Mouse (Mus musculus): Measurements from ENCODE around the gene BC037034. TPM values are rescaled to one million over a fixed set of nuclear protein-coding genes. Genes with fewer than 3 reads are reported as not detected.

BC037034 gene
- total and polyA plus RNA-seq, 3 experiments: 3.7 to 15.2 (median 4.0) TPM

DNA sequence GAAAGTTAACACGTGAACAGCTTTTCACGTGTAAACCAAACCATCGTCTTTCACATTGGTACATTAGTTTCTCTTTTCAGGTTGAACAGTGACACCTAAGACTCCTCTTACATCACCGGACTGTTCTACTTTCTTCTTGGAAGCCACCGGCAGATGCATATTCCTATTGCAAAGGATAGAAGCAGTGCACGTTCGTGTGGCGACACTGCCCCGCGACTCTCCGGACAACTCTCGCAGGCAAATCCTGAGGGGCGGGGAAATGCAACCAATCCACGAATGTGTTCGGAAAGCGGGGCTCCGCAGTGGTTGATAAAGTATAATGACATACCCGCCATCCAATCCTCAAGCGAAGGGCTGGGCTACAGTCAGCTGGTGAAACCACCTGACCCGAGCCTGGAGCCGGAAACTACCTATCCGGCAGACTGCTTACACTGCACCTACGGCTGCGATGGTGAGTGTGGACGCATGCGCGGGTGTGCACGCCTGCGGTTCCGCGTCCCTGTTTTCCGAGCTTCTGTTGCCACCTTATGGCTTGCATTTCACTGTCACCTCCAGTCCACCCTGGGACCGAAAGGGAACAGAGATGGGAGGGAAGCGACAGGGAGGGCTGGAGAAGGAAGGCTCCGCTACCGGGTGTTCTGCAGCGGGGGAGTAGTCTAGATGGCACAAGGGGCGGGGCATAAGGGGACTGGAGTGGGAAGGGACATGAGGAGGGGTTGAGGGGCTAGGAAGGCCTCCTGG is 8.3 kb downstream of the BC037034 start, which contains the start of gene Lamtor4:
Gene Lamtor4 (plus strand): TSS at position 130 of the 741 bp plus-strand sequence.
- Histone ChIP-seq H3K4me1 (ENCODE audit: control insufficient read depth, insufficient read depth, low read length) (peaks cover 3% of the 10 kb centered on the region; the same call in 1 of the 2 replicates), H3K27ac (peak within 1 kb of the TSS; percentile 83), H3K27me3 (ENCODE audit: control insufficient read depth, insufficient read depth, low read length) (no peaks in the 10 kb centered on the region), H3K79me2 (replicated peaks; ENCODE audit: control insufficient read depth, insufficient read depth, low read length) (no peaks in the 10 kb centered on the region), H3K9ac (ENCODE audit: low read depth, low read length) (peak within 1 kb of the TSS; percentile 61), H3K36me3 (ENCODE audit: control insufficient read depth, insufficient read depth, low read length) (no peaks in the 10 kb centered on the region), H3K4me3 (peak within 1 kb of the TSS; percentile 65)
- peak; percentile 98 for TF ChIP-seq POLR2A (IDR thresholded peaks at IDR 0.05; ENCODE audit: insufficient read depth, low read depth, low read length)
- no peak for TF ChIP-seq CTCF (IDR thresholded peaks at IDR 0.05)
- TF ChIP-seq EP300 (IDR thresholded peaks at IDR 0.05; ENCODE audit: insufficient read depth, low read depth, low read length): no peak
- DNase-seq: peak; percentile 88 to 95
- intact Hi-C loops (cut with DNase I): loop anchor here (5.0 kb wide), 1 partner anchor 63 kb away; the partner anchor contains the start of gene Mblac1
- WGBS: under 1% methylated on average over 38 of the region's 38 CpGs

DNA sequence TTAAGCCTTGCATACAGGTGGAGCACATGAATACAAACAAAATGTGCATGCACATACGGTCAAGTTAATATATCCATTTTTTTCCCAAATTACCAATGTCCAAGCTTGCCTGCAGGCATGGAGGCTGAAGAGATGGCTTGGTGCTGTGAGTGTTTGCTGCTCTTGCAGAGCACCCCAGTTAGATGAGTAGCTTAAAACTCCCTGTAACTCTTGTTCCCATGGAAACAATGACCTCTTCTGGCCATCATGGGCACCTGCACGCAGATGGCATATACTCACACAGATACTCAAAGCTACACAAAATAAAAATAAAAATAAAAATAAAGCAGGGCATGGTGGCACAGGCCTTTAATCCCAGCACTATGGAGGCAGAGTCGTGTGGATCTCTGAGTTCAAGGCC is 10.8 kb downstream of the BC037034 start:
- Histone ChIP-seq H3K9ac (ENCODE audit: low read depth, low read length) (no peak overlapping the region), H3K27ac (no peak overlapping the region), H3K36me3 (ENCODE audit: control insufficient read depth, insufficient read depth, low read length) (no peaks in the 10 kb centered on the region), H3K27me3 (ENCODE audit: control insufficient read depth, insufficient read depth, low read length) (no peaks in the 10 kb centered on the region), H3K4me1 (ENCODE audit: control insufficient read depth, insufficient read depth, low read length) (peaks cover 3% of the 10 kb centered on the region; the same call in 1 of the 2 replicates), H3K4me3 (no peak overlapping the region), H3K79me2 (replicated peaks; ENCODE audit: control insufficient read depth, insufficient read depth, low read length) (no peaks in the 10 kb centered on the region)
- intact Hi-C loops (cut with DNase I): no loop called here
- DNase-seq: no peak
- TF ChIP-seq EP300 (IDR thresholded peaks at IDR 0.05; ENCODE audit: insufficient read depth, low read depth, low read length) (no peak), POLR2A (IDR thresholded peaks at IDR 0.05; ENCODE audit: insufficient read depth, low read depth, low read length) (no peak), CTCF (IDR thresholded peaks at IDR 0.05) (no peak)
- WGBS: 89% methylated on average over 3 of the region's 3 CpGs

- H3K4me1 ChIP-seq (ENCODE audit: control insufficient read depth, insufficient read depth, low read length): peaks cover under 1% of the 10 kb centered on the region; the same call in 1 of the 2 replicates
- intact Hi-C loops (cut with DNase I): no loop called here
- no peak overlapping the region for H3K9ac ChIP-seq (ENCODE audit: low read depth, low read length)
- H3K79me2 ChIP-seq (replicated peaks; ENCODE audit: control insufficient read depth, insufficient read depth, low read length): no peaks in the 10 kb centered on the region
- no peaks in the 10 kb centered on the region for H3K27me3 ChIP-seq (ENCODE audit: control insufficient read depth, insufficient read depth, low read length)
- DNase-seq: no peak
- no peak overlapping the region for H3K27ac ChIP-seq
- TF ChIP-seq POLR2A (IDR thresholded peaks at IDR 0.05; ENCODE audit: insufficient read depth, low read depth, low read length): no peak
- no peak for TF ChIP-seq CTCF (IDR thresholded peaks at IDR 0.05)
- TF ChIP-seq EP300 (IDR thresholded peaks at IDR 0.05; ENCODE audit: insufficient read depth, low read depth, low read length): no peak
- no peak overlapping the region for H3K4me3 ChIP-seq
- H3K36me3 ChIP-seq (ENCODE audit: control insufficient read depth, insufficient read depth, low read length): no peaks in the 10 kb centered on the region
- WGBS: 82% methylated on average over 12 of the region's 12 CpGs
Measured at GRCm38 (mm10) chr5:138251144-138251543, 12.7 kb downstream of the BC037034 start.

DNA sequence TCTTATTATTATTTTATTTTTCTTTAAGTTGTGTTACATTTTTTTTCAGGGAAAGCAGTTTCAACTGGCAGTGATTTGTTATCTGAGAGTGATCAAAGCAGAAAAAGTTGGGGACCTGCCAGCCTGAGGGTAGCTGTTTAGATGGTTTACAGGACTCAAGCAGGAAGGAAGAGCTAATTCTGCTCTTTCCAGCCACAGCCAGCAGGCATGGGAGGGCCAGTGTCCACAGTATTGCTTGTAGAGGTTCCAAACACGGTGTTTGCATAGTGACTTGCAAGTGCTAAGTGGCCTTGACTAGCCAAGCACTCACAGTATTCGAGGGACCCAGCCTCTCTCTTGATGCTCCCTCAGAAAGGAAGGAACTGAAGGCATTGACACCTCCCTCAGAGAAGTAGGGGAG is 22.3 kb downstream of the BC037034 start:
- no peak for DNase-seq
- WGBS: 22% methylated on average over 2 of the region's 2 CpGs
- no peaks in the 10 kb centered on the region for H3K79me2 ChIP-seq (replicated peaks; ENCODE audit: control insufficient read depth, insufficient read depth, low read length)
- TF ChIP-seq POLR2A (IDR thresholded peaks at IDR 0.05; ENCODE audit: insufficient read depth, low read depth, low read length) (no peak), EP300 (IDR thresholded peaks at IDR 0.05; ENCODE audit: insufficient read depth, low read depth, low read length) (no peak), CTCF (IDR thresholded peaks at IDR 0.05) (no peak)
- H3K9ac ChIP-seq (ENCODE audit: low read depth, low read length): no peak overlapping the region
- no peak overlapping the region for H3K4me3 ChIP-seq
- no peaks in the 10 kb centered on the region for H3K36me3 ChIP-seq (ENCODE audit: control insufficient read depth, insufficient read depth, low read length)
- no peak overlapping the region for H3K27ac ChIP-seq
- intact Hi-C loops (cut with DNase I): no loop called here
- no peaks in the 10 kb centered on the region for H3K4me1 ChIP-seq (ENCODE audit: control insufficient read depth, insufficient read depth, low read length)
- no peaks in the 10 kb centered on the region for H3K27me3 ChIP-seq (ENCODE audit: control insufficient read depth, insufficient read depth, low read length)

DNA sequence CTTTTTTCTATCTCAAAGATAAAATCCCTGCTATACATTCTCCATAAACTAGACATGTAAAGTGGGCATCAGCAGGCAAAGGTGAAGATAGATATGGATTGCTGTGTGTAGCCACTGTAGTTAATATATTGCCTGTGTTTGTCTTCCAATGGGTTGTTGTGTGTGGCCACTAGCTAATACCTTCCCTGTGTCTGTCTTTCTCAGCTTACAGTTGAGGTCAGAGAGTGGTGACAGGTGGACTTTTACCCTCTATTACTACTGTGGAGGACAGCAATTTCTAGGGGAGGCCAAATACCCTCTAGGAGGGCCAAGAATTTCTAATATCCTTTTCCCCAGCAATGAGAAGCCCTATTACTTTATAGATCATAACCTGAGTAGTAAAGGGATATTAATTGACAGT is 29.6 kb downstream of the BC037034 start:
- intact Hi-C loops (cut with DNase I): no loop called here
- Histone ChIP-seq H3K4me1 (ENCODE audit: control insufficient read depth, insufficient read depth, low read length) (no peaks in the 10 kb centered on the region), H3K4me3 (no peak overlapping the region), H3K79me2 (replicated peaks; ENCODE audit: control insufficient read depth, insufficient read depth, low read length) (no peaks in the 10 kb centered on the region), H3K27me3 (ENCODE audit: control insufficient read depth, insufficient read depth, low read length) (no peaks in the 10 kb centered on the region), H3K9ac (ENCODE audit: low read depth, low read length) (no peak overlapping the region), H3K27ac (no peak overlapping the region), H3K36me3 (ENCODE audit: control insufficient read depth, insufficient read depth, low read length) (no peaks in the 10 kb centered on the region)
- TF ChIP-seq CTCF (IDR thresholded peaks at IDR 0.05) (no peak), POLR2A (IDR thresholded peaks at IDR 0.05; ENCODE audit: insufficient read depth, low read depth, low read length) (no peak), EP300 (IDR thresholded peaks at IDR 0.05; ENCODE audit: insufficient read depth, low read depth, low read length) (no peak)
- no peak for DNase-seq

DNA sequence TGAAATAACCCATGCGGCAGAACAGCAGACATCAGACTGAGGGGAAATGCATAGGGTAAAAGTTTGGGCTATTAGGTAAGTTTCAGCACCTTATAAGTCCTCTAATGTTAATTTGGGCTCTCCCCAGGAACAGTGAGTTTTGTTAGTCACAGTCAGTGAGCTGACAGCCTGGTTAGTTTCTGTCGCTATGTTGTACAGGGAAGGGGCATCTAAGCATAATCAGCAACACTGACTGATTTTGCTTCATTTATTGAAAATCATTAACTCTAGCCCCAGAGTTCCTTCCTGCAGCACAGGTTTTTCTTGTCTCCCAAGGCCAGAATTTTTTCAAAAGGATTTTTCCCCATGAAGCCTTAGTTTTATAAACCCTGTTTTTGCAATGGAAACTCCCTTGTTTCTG is 30.1 kb downstream of the BC037034 start:
- Histone ChIP-seq H3K79me2 (replicated peaks; ENCODE audit: control insufficient read depth, insufficient read depth, low read length) (no peaks in the 10 kb centered on the region), H3K4me3 (no peak overlapping the region), H3K9ac (ENCODE audit: low read depth, low read length) (no peak overlapping the region), H3K27ac (no peak overlapping the region), H3K4me1 (ENCODE audit: control insufficient read depth, insufficient read depth, low read length) (no peaks in the 10 kb centered on the region), H3K36me3 (ENCODE audit: control insufficient read depth, insufficient read depth, low read length) (no peaks in the 10 kb centered on the region), H3K27me3 (ENCODE audit: control insufficient read depth, insufficient read depth, low read length) (no peaks in the 10 kb centered on the region)
- TF ChIP-seq POLR2A (IDR thresholded peaks at IDR 0.05; ENCODE audit: insufficient read depth, low read depth, low read length): no peak
- no peak for TF ChIP-seq EP300 (IDR thresholded peaks at IDR 0.05; ENCODE audit: insufficient read depth, low read depth, low read length)
- no peak for TF ChIP-seq CTCF (IDR thresholded peaks at IDR 0.05)
- intact Hi-C loops (cut with DNase I): no loop called here
- WGBS: 85% methylated on average over 2 of the region's 2 CpGs
- no peak for DNase-seq
